Comparison of ENCODE assay signal across 9 mouse cellular contexts in the genomic region with DNA sequence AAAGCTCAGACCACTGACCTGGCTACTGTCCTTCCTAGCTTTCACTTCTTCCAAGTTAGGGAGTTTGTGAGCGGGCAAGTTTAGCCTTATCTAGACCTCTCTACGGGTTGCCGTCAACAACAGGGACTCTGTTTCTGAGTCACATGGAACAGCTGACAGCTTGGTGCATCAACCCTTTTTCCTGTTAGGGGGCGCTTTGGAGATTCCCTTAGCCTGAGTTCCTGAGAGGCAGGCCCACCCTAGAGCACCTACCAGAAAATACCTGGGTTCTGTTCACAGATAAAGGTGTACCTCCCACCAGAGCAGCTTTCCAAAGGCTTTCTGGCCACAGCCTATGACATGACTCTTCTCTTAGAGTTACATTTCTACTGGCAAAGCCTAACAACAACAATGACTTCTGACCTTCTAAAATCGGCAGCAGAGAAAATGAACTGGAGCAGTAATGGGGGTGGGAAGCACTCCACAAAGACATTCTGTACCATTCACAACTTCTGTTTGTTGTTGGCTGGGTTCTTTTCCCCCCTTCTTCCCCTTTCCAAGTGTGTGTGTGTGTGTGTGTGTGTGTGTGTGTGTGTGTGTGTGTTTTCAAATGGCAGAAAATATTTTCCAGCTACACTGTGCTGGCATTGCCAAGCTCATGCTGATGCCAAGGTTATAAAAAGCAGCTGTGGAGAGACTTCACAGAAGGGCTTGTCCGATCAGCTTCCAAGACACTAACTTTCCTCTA. TPM values are rescaled to one million over a fixed set of nuclear protein-coding genes. Genes with fewer than 3 reads are reported as not detected.
DNase-seq lines count a peak whose midpoint lies in the region; ATAC-seq and TF ChIP-seq lines count a peak whose summit lies in the region.
"Had no signal": no experiment of that assay in that cellular context is flagged by ENCODE, and none has a peak within 500 bp of the region (broad histone marks: within the 10 kb centered on the region; RNA-seq: fewer than 3 reads in every experiment).

No protein-coding gene starts in this region.

- H3K4me2 ChIP-seq in liver, postnatal 0 days (ENCODE audit: low read depth, low read length), result no peak overlapping the region
- no peak overlapping the region for H3K4me2 ChIP-seq in heart, embryonic 16.5 days (ENCODE audit: low read depth, low read length)
- H3K4me2 ChIP-seq in myocyte (ENCODE audit: low read depth), result no peak overlapping the region
- H3K4me2 ChIP-seq in hindbrain, embryonic 13.5 days, result no peak overlapping the region

- no peak for ATAC-seq in liver, postnatal 0 days
- no peak for ATAC-seq in heart, embryonic 16.5 days (replicated peaks; ENCODE audit: extremely low read depth, insufficient read depth, low FRiP score)
- ATAC-seq in hindbrain, embryonic 13.5 days (ENCODE audit: low FRiP score), result no peak

- no peaks in the 10 kb centered on the region for H3K9me3 ChIP-seq in liver, postnatal 0 days (ENCODE audit: low read length)
- no peaks in the 10 kb centered on the region for H3K9me3 ChIP-seq in heart, embryonic 16.5 days (replicated peaks; ENCODE audit: control insufficient read depth, low read length)
- no peaks in the 10 kb centered on the region for H3K9me3 ChIP-seq in hindbrain, embryonic 13.5 days
- H3K9me3 ChIP-seq: hindbrain, embryonic 10.5 days had no signal

- H3K4me1 ChIP-seq in liver, postnatal 0 days (ENCODE audit: insufficient read depth), result peaks cover 17% of the 10 kb centered on the region
- peaks cover 42% of the 10 kb centered on the region for H3K4me1 ChIP-seq in heart, embryonic 16.5 days (ENCODE audit: control insufficient read depth, insufficient read depth, low read length)
- peaks cover 23% of the 10 kb centered on the region for H3K4me1 ChIP-seq in hindbrain, embryonic 13.5 days (replicated peaks)

- H3K27me3 ChIP-seq in liver, postnatal 0 days (ENCODE audit: insufficient read depth, low read length), result no peaks in the 10 kb centered on the region
- H3K27me3 ChIP-seq in heart, embryonic 16.5 days (ENCODE audit: control insufficient read depth, insufficient read depth, low read length), result no peaks in the 10 kb centered on the region
- H3K27me3 ChIP-seq in myocyte (ENCODE audit: control insufficient read depth, insufficient read depth, insufficient read length), result no peaks in the 10 kb centered on the region
- no peaks in the 10 kb centered on the region for H3K27me3 ChIP-seq in hindbrain, embryonic 13.5 days

- TF ChIP-seq POLR2A in myocyte (IDR thresholded peaks at IDR 0.05; ENCODE audit: insufficient read length, low read depth), result no peak

- H3ac ChIP-seq in myocyte (ENCODE audit: control insufficient read depth, insufficient read length), result no peak overlapping the region

- DNase-seq in adrenal gland, adult (ENCODE audit: inconsistent age in 2 of 2, low spot score in 1 of 2), result peak; percentile 46 to 78
- no peak for DNase-seq in adrenal gland, adult 8-10 months
- DNase-seq in liver, postnatal 0 days, result no peak
- no peak for DNase-seq in liver
- no peak for DNase-seq in thymus, postnatal 4 days

- WGBS in liver, postnatal 0 days (ENCODE audit: insufficient replicate concordance), result 46% methylated on average over 6 of the region's 6 CpGs
- 23% methylated on average over 6 of the region's 6 CpGs for WGBS in heart, embryonic 16.5 days
- 66% methylated on average over 6 of the region's 6 CpGs for WGBS in hindbrain, embryonic 13.5 days

- H3K36me3 ChIP-seq in liver, postnatal 0 days (replicated peaks; ENCODE audit: insufficient read depth, low read length), result no peaks in the 10 kb centered on the region
- no peaks in the 10 kb centered on the region for H3K36me3 ChIP-seq in heart, embryonic 16.5 days (ENCODE audit: control insufficient read depth, insufficient read depth)
- H3K36me3 ChIP-seq in myocyte (ENCODE audit: control insufficient read depth, insufficient read depth), result no peaks in the 10 kb centered on the region
- H3K36me3 ChIP-seq in hindbrain, embryonic 13.5 days, result peaks cover 4% of the 10 kb centered on the region; the same call in 1 of the 2 replicates

- peak; percentile 19; the same call in 1 of the 2 replicates for TF ChIP-seq CTCF in liver, postnatal 0 days (IDR thresholded peaks at IDR 0.05; ENCODE audit: low read depth)

- no peak overlapping the region for H3K4me3 ChIP-seq in liver, postnatal 0 days (ENCODE audit: low read depth, low read length)
- H3K4me3 ChIP-seq in heart, embryonic 16.5 days (ENCODE audit: low read length), result no peak overlapping the region
- H3K4me3 ChIP-seq in myocyte, result no peak overlapping the region
- no peak overlapping the region for H3K4me3 ChIP-seq in hindbrain, embryonic 13.5 days
- H3K4me3 ChIP-seq: hindbrain, embryonic 10.5 days had no signal

- no peak overlapping the region for H3K27ac ChIP-seq in liver, postnatal 0 days (ENCODE audit: low read depth)
- peak overlapping the region; percentile 60 for H3K27ac ChIP-seq in heart, embryonic 16.5 days (ENCODE audit: low read length)
- H3K27ac ChIP-seq in hindbrain, embryonic 13.5 days, result no peak overlapping the region
- H3K27ac ChIP-seq: hindbrain, embryonic 10.5 days had no signal

- no peaks in the 10 kb centered on the region for H3K79me2 ChIP-seq in myocyte (ENCODE audit: control insufficient read depth, insufficient read depth)

- no peak for TF ChIP-seq EP300 in liver, postnatal 0 days (IDR thresholded peaks at IDR 0.05; ENCODE audit: low read depth)

- H3K9ac ChIP-seq in liver, postnatal 0 days (replicated peaks), result no peak overlapping the region
- H3K9ac ChIP-seq in heart, embryonic 16.5 days (ENCODE audit: low read length), result no peak overlapping the region
- no peak overlapping the region for H3K9ac ChIP-seq in hindbrain, embryonic 13.5 days

TF ChIP-seq in myocyte, 11 proteins besides CTCF, POLR2A, EP300 and RAD21:
- TF ChIP-seq MYOG (IDR thresholded peaks at IDR 0.05; ENCODE audit: control insufficient read depth in 1 of 3, insufficient read depth in 1 of 3, insufficient read length in 2 of 3, low read depth in 2 of 3) (peak in 2 of 3 experiments; percentile 31 to 52), MYOD1 (IDR thresholded peaks at IDR 0.05; ENCODE audit: control insufficient read depth in 1 of 3, insufficient read length in 2 of 3, low read depth in 2 of 3) (peak in 2 of 3 experiments; percentile 57 to 58), CEBPB (IDR thresholded peaks at IDR 0.05; ENCODE audit: insufficient read depth, poor library complexity, severe bottlenecking) (no peak)
TF ChIP-seq in myocyte: peak in this region for 2.

RNA-seq across cellular contexts. Expression of gene Tomm20, which starts 28.3 kb away (rescaled TPM):
- 100 to 1,000 TPM; 133 to 185 (median 152) TPM for total RNA-seq in adrenal gland, adult 8-10 months (2022)
- 122 and 129 TPM in 2 replicates for polyA plus RNA-seq in liver, postnatal 0 days (2015; fragmentation: Nextera tagmentation; extraction: Ambion mirVana)
- polyA plus RNA-seq in heart, embryonic 16.5 days (2015; fragmentation: Nextera tagmentation; extraction: Ambion mirVana), result 196 and 200 TPM in 2 replicates
- 327 TPM for polyA plus RNA-seq in myocyte (2012; fragmentation: generic; extraction: Trizol)
- 209 and 210 TPM in 2 replicates for polyA plus RNA-seq in hindbrain, embryonic 13.5 days (2015; fragmentation: Nextera tagmentation; extraction: Ambion mirVana)

RNA-seq across cellular contexts. Expression of gene Rbm34, which starts 53.5 kb away (rescaled TPM):
- 10 to 100 TPM; 13.0 to 17.9 (median 14.1) TPM for total RNA-seq in adrenal gland, adult 8-10 months (2022)
- 10.8 and 12.5 TPM in 2 replicates for polyA plus RNA-seq in liver, postnatal 0 days (2015; fragmentation: Nextera tagmentation; extraction: Ambion mirVana)
- 9.4 and 11.5 TPM in 2 replicates for polyA plus RNA-seq in heart, embryonic 16.5 days (2015; fragmentation: Nextera tagmentation; extraction: Ambion mirVana)
- polyA plus RNA-seq in myocyte (2012; fragmentation: generic; extraction: Trizol), result 4.9 TPM
- 24.8 and 24.9 TPM in 2 replicates for polyA plus RNA-seq in hindbrain, embryonic 13.5 days (2015; fragmentation: Nextera tagmentation; extraction: Ambion mirVana)

Comparison
In these comparisons a context has a peak if more than half of its experiments do, and no peak if none do; other contexts are left out.
1. DNase-seq: peak in adrenal gland, adult (2 of 2); none in adrenal gland, adult 8-10 months (single experiment), liver, postnatal 0 days (single experiment), liver (single experiment) and thymus, postnatal 4 days (single experiment).